Mouse (Mus musculus): ENCODE measurements at regions not wholly inside any gene's neighbourhood (a gene's known extent, or its start where the extent isn't known, plus 50 kb on each side); places are given as distances from the start of the nearest gene placed in this dataset.
A peak's percentile ranks its signal among the peaks of the same experiment; 100 is the strongest.

DNA sequence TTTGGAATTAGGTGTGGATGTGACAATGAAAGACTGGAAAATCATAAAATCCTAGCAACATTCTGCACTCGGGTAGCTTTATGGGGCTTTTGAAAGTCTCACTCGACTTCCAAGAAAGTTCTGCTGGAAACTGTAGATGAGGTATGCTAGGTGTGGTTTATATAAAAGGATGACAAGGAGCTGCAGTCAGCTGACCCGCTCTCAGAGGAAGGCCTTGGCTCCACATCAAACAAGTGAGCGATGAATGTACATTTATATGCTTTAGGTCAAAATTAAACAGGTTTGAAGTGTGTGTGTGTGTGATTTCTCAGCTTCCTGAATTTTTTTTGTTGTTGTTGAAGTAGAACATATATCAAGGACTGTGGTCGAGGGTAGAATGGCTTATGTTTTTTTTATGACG is 174.9 kb downstream of the 1500009L16Rik start:
- DNase-seq = no peak

DNA sequence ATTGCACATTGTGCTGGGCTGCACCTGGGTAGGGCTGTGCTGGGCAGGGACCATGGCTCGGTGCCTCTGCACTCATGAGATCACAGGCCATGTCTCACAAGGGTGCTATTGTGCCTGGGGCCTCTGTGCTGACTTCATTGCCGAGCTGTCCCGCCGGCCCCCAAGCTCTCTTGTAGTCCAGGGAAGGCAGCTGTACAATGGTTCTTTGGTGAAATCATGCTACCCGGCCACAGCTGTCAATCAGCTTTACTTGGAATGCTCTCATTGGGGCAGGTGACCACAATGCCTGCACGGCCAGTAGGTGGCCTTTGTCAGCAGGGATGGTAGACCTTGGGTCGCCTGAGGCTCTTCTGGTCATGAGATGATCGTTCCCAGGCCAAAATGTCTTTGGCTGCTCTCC is 184.1 kb downstream of the 1500009L16Rik start:
- DNase-seq = no peak

DNA sequence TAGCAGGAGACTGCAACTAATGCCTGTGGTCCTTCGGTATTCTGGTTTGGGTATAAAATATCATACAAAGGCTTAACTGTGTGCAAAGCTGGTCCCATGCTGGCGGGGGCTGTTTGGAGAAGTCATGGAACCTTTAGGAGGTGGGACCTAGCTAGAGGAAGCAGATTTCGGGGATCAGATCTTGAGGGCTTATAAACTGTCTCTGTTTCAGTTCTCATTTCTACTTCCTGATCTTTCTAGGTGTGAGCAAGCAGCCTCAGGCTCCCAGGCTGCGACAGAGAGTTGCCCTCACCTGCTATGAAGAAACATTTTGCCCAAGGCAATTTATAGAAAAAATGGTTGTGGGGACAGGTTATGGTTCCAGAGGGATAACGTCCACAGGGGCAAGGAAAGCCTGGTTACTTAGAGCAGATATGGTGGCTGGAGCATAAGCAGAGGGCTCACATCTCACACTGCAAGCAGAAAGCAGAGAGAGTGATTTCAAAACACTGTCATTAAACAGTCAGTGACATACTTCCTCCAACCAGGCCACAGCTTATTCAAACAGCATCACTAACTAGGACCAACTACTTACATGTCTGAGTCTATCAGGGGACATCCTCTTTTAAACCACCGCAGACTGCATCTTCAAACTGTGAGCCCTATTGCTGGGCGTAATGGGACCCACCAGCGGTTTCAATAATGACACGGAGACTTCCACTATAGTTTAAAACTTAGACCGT is 188.1 kb downstream of the 1500009L16Rik start:
- DNase-seq = no peak

DNA sequence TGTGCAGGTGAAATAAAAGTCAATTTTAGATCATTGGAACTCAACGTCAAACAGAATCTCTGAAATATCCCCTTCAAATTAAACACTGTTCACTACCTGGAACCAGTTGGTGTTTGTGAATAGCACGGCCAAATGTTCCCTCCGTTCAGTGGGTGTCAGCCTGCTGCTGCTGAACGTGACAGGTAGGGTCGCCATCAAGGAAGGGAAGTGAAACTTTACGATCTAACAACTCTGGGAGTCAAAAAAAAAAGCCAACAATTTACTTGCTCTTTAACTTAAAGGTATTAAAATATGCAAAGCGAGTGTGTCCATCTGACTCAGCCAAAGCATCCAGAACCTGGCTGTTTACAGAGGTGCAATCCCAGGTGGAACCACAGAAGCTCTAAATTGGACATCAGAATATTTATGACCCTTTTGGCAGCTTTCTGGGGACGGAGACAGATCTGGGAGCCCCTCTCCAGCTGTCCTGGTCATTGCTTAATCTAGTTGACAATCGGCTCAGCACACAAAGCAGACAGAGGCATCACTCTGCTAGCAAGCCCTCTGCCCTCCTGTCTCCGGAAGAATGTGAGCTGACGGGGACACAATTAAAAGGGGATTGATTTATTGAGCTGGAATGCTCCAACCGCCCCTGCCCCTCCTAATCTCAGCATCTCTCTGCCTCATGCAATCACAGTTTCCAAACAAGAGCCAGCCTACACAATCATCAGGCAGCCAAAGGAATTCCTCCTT is 191.9 kb downstream of the 1500009L16Rik start:
- no peak for DNase-seq

DNA sequence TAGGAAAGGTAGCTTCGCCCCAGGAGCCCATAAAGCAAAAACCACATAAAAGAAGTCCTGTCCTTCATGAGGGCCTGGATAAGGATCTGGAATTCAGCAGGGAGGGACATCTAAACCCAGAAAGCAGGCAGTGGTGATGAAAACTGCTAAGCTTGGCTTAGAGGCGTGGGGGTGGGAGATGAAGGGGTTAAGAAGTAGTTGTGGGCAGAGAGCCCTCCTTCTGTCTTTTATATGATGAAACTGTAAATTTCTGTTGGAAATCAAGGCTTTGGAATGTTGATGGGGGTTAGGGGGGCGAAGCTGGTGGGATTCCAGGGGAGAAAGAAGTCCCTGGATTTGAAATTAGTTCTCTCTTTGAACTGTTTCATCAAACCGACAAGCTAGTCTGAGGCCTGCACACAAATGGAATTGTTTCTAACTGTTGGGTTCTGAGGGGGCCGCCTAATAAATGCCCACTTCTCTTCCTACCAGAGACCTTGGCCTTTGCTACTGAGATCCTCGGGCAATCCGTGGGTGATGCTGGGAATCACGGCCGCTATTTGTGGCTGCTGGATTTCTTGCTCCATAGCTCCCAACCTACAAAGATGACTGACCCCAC is 192.6 kb downstream of the 1500009L16Rik start:
- DNase-seq = no peak

DNA sequence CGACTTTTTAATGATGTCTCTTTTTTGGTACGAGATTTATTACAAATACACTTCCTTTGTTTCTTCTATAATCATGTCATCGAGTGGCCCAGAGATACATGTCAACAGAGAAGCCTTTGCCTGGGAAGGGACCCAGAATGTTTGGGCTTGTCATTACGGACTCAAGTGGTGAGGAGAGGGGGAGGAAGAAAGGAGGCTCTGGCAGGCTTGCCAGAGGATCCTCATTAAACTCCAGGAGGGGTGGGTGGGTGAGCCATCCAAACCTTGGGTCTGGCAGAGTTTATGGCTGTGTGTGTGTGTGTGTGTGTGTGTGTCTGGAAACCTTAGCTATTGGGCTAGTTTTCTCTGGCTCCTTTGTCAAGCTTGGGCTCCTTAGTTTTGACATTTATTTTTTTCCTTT is 204.3 kb downstream of the 1500009L16Rik start:
- DNase-seq = no peak

DNA sequence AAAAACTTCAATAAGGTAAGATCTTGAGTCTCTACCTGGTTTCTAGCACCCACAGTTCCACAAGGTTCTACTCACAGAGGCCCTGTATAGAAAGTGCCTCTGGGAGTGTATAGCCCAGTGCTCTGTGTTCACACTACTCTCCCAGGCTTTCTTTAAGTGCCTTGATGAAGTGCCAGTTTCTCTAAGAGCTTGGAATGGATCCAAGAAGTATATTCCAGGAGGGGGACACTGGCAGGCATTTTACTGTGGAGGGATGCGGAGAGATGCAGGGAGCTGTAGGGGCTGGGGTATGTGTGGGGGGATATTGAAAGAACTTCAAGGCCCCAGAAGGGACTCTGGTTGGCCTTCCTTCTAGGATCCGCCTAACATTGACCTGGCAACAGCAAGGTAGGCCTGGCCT is 204.9 kb downstream of the 1500009L16Rik start:
- DNase-seq = no peak

DNA sequence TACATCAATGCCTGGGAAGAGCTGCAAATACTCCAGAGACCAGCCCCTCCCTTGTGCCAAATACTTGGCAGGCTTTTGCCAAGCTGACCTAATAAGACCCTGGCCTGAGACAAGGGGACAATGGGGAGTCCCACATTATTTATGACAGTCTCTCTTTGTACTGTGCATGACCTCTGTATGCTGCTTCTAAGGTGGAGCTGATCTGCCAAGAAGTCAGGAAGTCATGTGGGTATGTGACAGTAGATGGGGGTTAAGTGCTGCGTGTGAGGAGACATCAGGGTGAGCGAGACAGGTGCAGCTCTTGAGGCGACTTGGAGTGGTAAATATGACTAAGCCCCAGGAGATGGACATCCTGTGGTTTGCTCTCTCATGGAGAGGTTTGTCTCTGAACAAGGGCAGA is 209.1 kb downstream of the 1500009L16Rik start:
- no peak for DNase-seq

DNA sequence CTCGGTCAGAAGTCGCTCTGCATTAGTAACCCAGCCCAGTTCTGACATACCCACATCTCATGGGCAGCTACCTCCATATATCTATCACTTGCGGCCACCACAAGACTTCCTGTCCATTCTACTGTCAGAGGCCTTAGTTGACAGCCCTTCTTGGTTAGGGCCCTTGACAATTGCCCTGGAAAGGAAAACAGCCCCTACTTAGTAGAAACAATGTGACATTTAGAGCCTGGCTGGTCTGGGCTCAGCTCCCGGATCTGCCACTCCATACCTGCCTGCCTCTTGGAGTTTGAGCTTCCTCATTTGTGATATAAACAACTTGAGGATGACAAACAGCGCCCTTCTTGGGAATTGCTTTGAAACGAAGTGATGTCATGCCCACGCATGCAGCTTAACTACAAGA is 210.5 kb downstream of the 1500009L16Rik start:
- no peak for DNase-seq

DNA sequence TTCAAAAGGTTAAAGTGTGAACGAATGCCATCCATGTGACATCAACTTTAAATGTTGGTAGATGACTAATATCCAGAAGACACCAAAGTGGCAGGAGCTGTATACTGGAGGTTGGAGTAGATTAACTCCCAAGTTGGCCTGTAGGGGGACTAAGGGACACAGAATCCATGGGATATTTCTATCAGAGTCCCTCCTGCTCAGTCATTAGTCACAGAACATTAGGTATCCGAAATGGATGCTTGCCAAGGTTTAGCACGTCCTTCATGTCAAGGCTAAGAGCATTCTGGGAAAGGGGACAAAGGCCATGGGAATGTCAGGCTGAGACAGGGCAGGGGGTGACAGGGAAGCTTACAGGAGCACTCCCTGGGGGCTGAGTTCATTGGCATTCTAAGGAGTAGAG is 211.8 kb downstream of the 1500009L16Rik start:
- DNase-seq = no peak

DNA sequence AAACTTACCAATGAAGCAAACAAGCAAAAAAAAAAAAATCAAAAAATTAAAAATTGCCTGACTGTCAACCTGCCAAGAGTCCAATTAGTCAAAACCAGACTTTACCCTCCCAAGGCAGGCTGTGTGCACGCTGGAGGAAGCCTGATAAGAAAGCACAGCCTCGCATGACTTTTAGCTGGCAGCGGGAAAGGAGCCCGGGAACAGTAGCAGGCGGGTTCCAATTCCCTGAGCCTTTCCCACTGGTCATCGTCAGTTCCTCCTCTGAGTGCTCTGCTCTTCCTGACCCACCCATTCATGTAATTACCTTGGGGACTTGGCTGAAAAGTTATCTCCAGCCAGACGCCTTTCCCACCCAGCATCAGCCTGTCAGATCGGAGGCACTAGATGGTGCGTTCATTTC is 214.5 kb downstream of the 1500009L16Rik start:
- no peak for DNase-seq

DNA sequence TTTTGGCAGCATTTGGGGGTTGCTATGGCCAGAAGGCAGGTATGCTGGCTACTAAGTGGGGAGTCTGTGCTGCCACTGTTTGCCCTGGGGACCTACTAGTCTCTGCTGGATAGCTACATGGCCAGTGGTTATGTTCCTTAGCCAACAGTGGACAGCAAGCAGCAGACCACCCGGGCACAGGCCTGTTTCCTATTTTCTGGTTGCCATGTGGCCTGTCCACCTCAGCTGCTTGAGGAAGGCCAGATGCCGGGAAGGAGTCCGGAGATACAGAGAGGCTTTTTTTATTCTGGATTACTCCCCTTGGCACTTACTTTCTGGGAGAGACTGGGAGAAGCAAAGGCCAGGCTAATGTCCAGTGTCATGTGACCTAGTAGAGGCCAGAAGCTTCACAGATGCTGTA is 219.4 kb downstream of the 1500009L16Rik start:
- DNase-seq = no peak

DNA sequence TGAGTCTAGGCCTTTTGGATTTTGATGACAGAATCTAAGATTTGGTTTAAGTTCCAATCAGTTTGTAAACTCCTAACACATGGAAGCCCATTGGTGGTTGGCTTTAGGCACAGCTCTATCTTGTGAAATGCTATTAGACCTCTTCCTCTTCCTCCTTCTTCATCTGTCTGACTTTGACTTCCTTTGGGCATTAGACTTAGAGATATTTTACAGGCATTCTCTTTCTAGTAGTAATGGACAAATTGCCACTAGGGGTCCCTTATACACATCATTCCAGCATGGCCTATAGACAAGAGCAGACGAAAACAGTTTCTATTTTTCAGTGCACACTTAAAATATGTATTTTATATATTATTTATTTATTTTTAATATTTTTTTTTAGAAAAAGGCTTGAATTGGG is 221.5 kb downstream of the 1500009L16Rik start:
- DNase-seq = no peak

DNA sequence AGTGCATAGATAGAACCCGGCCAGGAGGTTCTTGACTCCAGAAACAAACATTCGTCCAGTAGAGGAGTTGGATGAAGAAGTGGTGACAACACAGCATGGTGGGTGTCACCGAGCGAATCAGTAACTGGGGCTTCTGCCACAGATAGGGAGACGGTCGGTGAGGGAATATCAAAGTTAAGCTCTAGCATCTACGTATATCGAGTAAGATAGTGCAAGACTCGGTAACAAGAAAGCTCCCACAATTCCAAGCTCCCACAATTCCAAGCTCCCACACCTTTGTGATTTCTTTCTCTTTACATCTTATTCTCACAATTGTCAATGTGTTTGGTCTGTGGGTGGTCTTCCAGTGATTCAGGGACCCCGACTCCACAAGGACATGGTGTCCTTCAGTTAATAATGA is 222.2 kb downstream of the 1500009L16Rik start:
- DNase-seq = no peak

DNA sequence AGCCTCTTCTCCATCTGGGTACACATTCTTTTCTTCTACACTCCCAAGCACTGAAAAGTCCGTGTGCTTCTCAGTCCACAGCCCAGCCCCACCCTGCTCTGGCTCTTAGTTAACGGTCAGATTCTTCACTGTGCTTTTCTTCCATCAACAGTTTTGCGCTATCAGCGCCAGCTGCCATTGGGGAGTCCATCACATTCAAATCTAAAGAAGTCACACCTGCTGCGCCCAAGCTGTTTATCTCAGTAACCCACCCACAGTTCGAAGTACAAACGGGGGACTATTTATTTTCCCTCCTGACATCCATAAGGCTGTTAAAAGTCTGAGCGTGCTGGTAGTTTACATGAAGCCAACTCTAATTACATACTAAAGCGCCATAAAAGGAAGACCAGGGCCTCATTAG is 222.8 kb downstream of the 1500009L16Rik start:
- peak; percentile 40 for DNase-seq

DNA sequence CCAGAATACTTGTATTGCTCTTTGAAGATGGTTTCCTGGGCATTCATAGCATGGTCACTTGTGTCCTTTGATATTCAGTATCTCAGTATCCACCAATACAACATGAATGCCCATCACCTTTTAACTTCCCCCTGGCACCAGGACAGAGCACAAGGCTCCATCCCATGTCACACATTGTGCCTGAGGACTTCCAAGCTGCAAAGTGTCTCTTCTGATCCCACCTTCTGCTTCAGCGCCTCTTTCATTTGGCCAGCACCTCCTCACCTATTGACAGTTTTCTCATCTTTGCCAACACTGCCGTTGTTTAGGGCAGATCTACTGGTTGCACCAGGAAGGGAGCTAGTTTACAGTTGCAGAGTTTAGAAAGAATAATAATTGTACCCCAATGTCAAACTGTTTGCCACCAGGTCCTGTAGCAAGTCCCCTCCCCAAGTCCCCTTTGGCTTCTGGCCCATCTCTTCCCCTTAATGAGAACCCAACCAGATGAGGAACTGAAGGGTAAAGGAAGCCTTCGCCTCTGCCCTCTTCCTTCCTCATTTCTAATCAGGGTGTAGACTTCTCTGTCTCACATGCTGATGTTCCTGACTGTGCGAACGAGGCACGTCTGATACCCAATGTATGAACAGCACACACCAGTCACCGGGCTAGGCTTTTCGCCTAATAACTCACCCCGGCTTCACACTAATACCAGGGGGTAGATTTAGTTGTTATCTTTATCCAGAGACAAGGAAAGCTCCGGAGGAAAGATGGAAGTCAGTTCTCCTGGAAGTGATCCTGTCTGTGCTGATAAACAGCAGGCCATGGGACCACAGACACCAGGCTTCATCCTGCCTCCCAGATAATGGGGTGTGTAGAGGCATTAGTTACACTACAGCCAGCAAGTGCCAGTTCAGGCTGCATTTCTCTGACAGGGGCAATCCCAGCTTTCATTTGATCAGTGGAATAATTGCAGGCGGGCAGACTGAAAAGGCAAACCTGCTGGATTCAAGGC is 223.8 kb downstream of the 1500009L16Rik start:
- no peak for DNase-seq

DNA sequence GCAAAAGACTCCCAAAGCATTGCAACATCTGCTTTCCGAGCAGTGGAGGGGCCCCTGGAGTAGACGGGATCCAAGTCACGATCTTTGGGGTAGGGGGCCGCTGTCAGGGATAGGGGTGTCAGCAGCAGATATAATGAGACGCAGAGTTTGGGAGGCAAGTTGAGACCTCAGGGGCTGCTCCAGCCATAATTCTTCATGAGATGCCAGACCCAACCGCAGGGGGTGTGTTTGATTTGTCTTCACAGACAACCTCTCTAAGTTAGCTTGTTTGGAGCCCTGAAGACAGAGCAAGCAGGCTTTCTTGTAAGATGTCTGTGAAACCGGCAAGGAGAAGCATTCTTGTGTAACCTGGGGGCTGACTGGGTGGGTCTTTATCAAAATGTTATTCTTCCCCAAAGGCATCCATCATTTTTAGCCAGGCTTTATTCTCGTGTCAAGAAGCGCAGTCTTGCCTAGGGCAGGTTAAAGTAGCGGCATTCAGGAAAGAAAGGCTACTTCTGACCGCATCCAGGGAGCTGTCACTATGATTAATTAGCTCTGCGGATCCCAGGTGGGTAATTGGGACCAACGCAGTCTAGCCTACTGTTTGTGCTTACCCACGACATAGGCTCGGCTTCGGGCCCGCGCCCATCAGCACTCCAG is 234.6 kb downstream of the 1500009L16Rik start:
- no peak for DNase-seq

DNA sequence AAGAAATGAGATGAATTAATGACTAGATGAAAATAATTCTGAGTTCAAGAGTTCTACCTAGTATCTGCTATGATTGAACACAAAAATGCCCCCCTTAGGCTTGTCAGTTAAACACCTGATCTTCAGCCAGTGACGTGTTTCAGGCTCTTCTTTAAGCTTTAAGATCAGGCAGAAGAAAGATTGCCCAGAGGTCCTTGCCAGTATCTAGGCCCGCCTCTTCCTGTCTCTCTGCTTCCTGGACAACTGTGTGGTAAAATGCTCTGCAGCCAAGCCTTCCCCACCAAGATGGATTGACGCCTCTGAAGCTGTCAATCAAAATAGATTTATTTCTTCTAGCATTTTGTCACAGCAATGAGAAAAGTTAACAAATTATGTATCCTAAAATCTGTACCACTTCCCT is 235.7 kb downstream of the 1500009L16Rik start:
- DNase-seq = no peak

DNA sequence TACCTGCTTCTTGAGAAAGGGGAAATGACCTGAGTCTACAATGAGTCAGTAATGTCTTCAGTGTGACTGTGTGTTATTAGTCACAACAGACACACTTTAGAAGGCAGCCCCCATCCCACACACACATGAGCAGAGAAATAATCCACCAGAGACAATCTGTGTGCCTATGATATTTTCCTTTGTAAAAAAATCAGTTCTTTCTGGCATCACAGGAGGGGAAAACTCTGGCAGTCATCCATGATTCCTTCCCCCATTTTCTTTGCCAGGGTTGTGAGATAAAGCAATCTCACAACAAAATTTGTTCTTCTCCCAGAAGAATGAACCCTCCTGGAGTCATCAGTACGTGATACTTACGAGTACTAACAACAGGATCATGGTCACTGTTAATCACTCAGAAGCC is 236.2 kb downstream of the 1500009L16Rik start:
- no peak for DNase-seq

DNA sequence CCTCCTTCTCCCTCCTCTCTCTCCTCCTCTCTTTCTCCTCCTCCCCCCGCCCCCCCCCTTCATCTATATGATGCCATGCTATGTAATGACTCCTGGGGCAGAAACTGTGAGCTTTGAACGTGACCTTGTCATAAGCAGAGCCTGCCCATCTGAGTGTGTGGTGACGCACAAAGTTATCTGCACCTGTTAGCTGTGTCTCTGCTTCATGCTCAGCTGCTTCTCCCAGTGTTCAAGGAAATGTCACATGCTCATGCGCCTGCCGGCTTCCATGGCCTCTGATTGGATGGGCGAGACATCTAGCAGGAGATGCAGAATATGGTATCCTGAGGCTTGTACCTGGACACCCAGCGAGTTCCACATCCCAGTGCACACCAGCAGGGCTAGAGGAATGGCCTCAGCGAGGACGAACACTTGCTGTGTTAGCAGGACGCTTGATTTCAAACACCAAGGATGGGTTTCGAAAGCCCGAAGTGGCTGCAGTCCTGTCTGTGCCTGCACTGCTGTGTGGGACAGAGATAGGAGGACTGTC is 240.6 kb downstream of the 1500009L16Rik start:
- DNase-seq = no peak

DNA sequence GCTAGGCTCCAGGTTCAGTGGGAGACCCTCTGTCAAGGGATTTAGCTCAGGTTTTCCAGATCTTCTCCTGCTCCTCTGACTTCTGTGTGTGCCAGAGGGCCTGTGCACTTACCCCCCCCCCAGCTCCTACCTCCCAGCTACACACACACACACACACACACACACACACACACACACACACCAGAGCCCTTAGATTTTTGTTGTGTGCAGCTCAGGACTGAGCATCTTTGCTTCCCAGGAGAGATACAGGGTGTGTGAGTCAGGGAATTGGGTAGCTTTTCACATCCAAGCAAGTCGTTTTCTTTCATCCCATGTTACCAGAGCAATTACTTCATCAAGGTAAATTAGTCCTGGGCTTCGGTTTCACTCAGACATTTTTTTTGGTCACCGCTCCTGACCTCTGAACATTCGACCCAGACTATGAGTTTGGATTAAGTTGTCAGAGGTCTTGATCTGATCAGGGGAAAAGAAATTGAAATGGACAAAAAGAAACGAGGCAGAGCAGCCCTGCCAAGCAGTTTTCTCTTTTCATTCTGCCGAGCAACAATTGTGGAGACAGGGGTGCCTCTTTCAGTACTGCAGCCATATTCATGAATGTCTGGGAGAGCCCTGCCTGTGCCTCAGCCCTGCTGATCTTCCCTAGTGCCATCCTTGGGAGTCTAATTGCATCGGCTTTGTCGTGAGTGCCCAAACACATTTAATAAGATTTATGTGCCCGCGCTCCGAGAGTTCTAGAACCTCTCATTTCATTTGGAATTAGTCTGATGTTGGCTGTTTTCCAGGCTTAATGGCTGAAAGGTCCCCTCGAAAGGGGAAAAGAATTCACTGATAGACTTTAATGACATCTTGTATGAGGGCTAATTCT is 241.3 kb downstream of the 1500009L16Rik start:
- no peak for DNase-seq

Data from liver (tissue).